Mouse (Mus musculus): ENCODE results near the gene Snap29. TPM values are rescaled to one million over a fixed set of nuclear protein-coding genes. Genes with fewer than 3 reads are reported as not detected.

Gene Snap29
- polyA plus RNA-seq, 1 experiment from 2014 or later, result 8.0 TPM

GRCm38 (mm10) chr16:17406512-17407231 is 886 bp downstream of the Snap29 start:
- peak; percentile 84 for DNase-seq (ENCODE audit: low spot score, missing footprints)
- Histone ChIP-seq H3K27ac (ENCODE audit: low read depth, low read length) (no peak overlapping the region), H3K4me2 (peak overlapping the region; percentile 69), H3K4me3 (ENCODE audit: low read depth, low read length) (peak overlapping the region; percentile 74), H3K27me3 (ENCODE audit: control insufficient read depth, insufficient read depth, low read length) (no peaks in the 10 kb centered on the region), H3K9ac (ENCODE audit: low read length) (peak overlapping the region; percentile 73), H3K4me1 (ENCODE audit: control insufficient read depth, insufficient read depth, low read length) (peaks cover 13% of the 10 kb centered on the region), H3K36me3 (ENCODE audit: control insufficient read depth, insufficient read depth, low read length) (no peaks in the 10 kb centered on the region), H3K9me3 (ENCODE audit: control insufficient read depth, low read length) (no peaks in the 10 kb centered on the region)
- 40% methylated on average over 9 of the region's 9 CpGs for WGBS
- ATAC-seq (ENCODE audit: low FRiP score), result no peak

- no peak overlapping the region for H3K9ac ChIP-seq (ENCODE audit: low read length)
- no peak overlapping the region for H3K27ac ChIP-seq (ENCODE audit: low read depth, low read length)
- no peaks in the 10 kb centered on the region for H3K27me3 ChIP-seq (ENCODE audit: control insufficient read depth, insufficient read depth, low read length)
- no peak overlapping the region for H3K4me3 ChIP-seq (ENCODE audit: low read depth, low read length)
- ATAC-seq (ENCODE audit: low FRiP score) (no peak), DNase-seq (ENCODE audit: low spot score, missing footprints) (no peak)
- no peak overlapping the region for H3K4me2 ChIP-seq
- H3K9me3 ChIP-seq (ENCODE audit: control insufficient read depth, low read length), result no peaks in the 10 kb centered on the region
- H3K36me3 ChIP-seq (ENCODE audit: control insufficient read depth, insufficient read depth, low read length), result no peaks in the 10 kb centered on the region
- H3K4me1 ChIP-seq (ENCODE audit: control insufficient read depth, insufficient read depth, low read length), result peaks cover 13% of the 10 kb centered on the region
- WGBS, result 97% methylated on average over 2 of the region's 2 CpGs
These were observed 3.3 kb downstream of the Snap29 start for GRCm38 (mm10) chr16:17409046-17409445.

- H3K4me2 ChIP-seq, result no peak overlapping the region
- H3K9ac ChIP-seq (ENCODE audit: low read length), result no peak overlapping the region
- H3K27ac ChIP-seq (ENCODE audit: low read depth, low read length), result no peak overlapping the region
- no peak overlapping the region for H3K4me3 ChIP-seq (ENCODE audit: low read depth, low read length)
- H3K27me3 ChIP-seq (ENCODE audit: control insufficient read depth, insufficient read depth, low read length), result no peaks in the 10 kb centered on the region
- peaks cover 6% of the 10 kb centered on the region for H3K4me1 ChIP-seq (ENCODE audit: control insufficient read depth, insufficient read depth, low read length)
- ATAC-seq (ENCODE audit: low FRiP score), result no peak
- WGBS, result 74% methylated on average over 4 of the region's 4 CpGs
- no peaks in the 10 kb centered on the region for H3K36me3 ChIP-seq (ENCODE audit: control insufficient read depth, insufficient read depth, low read length)
- no peaks in the 10 kb centered on the region for H3K9me3 ChIP-seq (ENCODE audit: control insufficient read depth, low read length)
- no peak for DNase-seq (ENCODE audit: low spot score, missing footprints)
These were observed 4.4 kb downstream of the Snap29 start for GRCm38 (mm10) chr16:17410209-17410608.

GRCm38 (mm10) chr16:17423021-17423420 is 17.2 kb downstream of the Snap29 start:
- no peak overlapping the region for H3K9ac ChIP-seq (ENCODE audit: low read length)
- no peak for ATAC-seq (ENCODE audit: low FRiP score)
- no peaks in the 10 kb centered on the region for H3K9me3 ChIP-seq (ENCODE audit: control insufficient read depth, low read length)
- H3K36me3 ChIP-seq (ENCODE audit: control insufficient read depth, insufficient read depth, low read length), result peaks cover 11% of the 10 kb centered on the region; the same call in 1 of the 2 replicates
- H3K4me2 ChIP-seq, result no peak overlapping the region
- no peak for DNase-seq (ENCODE audit: low spot score, missing footprints)
- H3K4me1 ChIP-seq (ENCODE audit: control insufficient read depth, insufficient read depth, low read length), result no peaks in the 10 kb centered on the region
- H3K4me3 ChIP-seq (ENCODE audit: low read depth, low read length), result no peak overlapping the region
- 75% methylated on average over 3 of the region's 3 CpGs for WGBS
- no peaks in the 10 kb centered on the region for H3K27me3 ChIP-seq (ENCODE audit: control insufficient read depth, insufficient read depth, low read length)
- no peak overlapping the region for H3K27ac ChIP-seq (ENCODE audit: low read depth, low read length)

- H3K4me2 ChIP-seq, result no peak overlapping the region
These were observed 26.8 kb downstream of the Snap29 start for GRCm38 (mm10) chr16:17432576-17432975.

GRCm38 (mm10) chr16:17451541-17452372 is 46.0 kb downstream of the Snap29 start, which contains the start of gene Crkl:
TSS of gene Crkl (plus strand) at chr16:17451987.
- ATAC-seq (ENCODE audit: low FRiP score) (peak; percentile 97), DNase-seq (ENCODE audit: low spot score, missing footprints) (peak; percentile 100)
- Histone ChIP-seq H3K4me2 (peak within 1 kb of the TSS; percentile 87), H3K4me3 (ENCODE audit: low read depth, low read length) (peak within 1 kb of the TSS; percentile 97), H3K9me3 (ENCODE audit: control insufficient read depth, low read length) (no peaks in the 10 kb centered on the region), H3K4me1 (ENCODE audit: control insufficient read depth, insufficient read depth, low read length) (peaks cover 14% of the 10 kb centered on the region), H3K27ac (ENCODE audit: low read depth, low read length) (peak within 1 kb of the TSS; percentile 89), H3K36me3 (ENCODE audit: control insufficient read depth, insufficient read depth, low read length) (peaks cover 4% of the 10 kb centered on the region; the same call in 1 of the 2 replicates), H3K9ac (ENCODE audit: low read length) (peak within 1 kb of the TSS; percentile 98), H3K27me3 (ENCODE audit: control insufficient read depth, insufficient read depth, low read length) (no peaks in the 10 kb centered on the region)
- under 1% methylated on average over 62 of the region's 63 CpGs for WGBS

More at GRCm38 (mm10) chr16:17432576-17432975, 26.8 kb downstream of the Snap29 start:
- ATAC-seq (ENCODE audit: low FRiP score) (no peak), DNase-seq (ENCODE audit: low spot score, missing footprints) (no peak)
- Histone ChIP-seq H3K36me3 (ENCODE audit: control insufficient read depth, insufficient read depth, low read length) (no peaks in the 10 kb centered on the region), H3K4me3 (ENCODE audit: low read depth, low read length) (no peak overlapping the region), H3K9ac (ENCODE audit: low read length) (no peak overlapping the region), H3K4me1 (ENCODE audit: control insufficient read depth, insufficient read depth, low read length) (no peaks in the 10 kb centered on the region), H3K27me3 (ENCODE audit: control insufficient read depth, insufficient read depth, low read length) (no peaks in the 10 kb centered on the region), H3K27ac (ENCODE audit: low read depth, low read length) (no peak overlapping the region), H3K9me3 (ENCODE audit: control insufficient read depth, low read length) (no peaks in the 10 kb centered on the region)
- WGBS, result 81% methylated on average over 2 of the region's 2 CpGs

- peak; percentile 56 for ATAC-seq (ENCODE audit: low FRiP score)
- no peak for DNase-seq (ENCODE audit: low spot score, missing footprints)
- whole genome bisulfite sequencing, result 0% methylated on average over 24 of the region's 24 CpGs
- peak overlapping the region; percentile 87 for H3K4me2 ChIP-seq
- no peaks in the 10 kb centered on the region for H3K27me3 ChIP-seq (ENCODE audit: control insufficient read depth, insufficient read depth, low read length)
- H3K9me3 ChIP-seq (ENCODE audit: control insufficient read depth, low read length), result no peaks in the 10 kb centered on the region
- peak overlapping the region; percentile 97 for H3K4me3 ChIP-seq (ENCODE audit: low read depth, low read length)
- peaks cover 14% of the 10 kb centered on the region for H3K4me1 ChIP-seq (ENCODE audit: control insufficient read depth, insufficient read depth, low read length)
- H3K9ac ChIP-seq (ENCODE audit: low read length), result peak overlapping the region; percentile 98
- peaks cover 7% of the 10 kb centered on the region; the same call in 1 of the 2 replicates for H3K36me3 ChIP-seq (ENCODE audit: control insufficient read depth, insufficient read depth, low read length)
- H3K27ac ChIP-seq (ENCODE audit: low read depth, low read length), result peak overlapping the region; percentile 89
These were observed 46.6 kb downstream of the Snap29 start for GRCm38 (mm10) chr16:17452373-17452715.

GRCm38 (mm10) chr16:17456901-17457300 is 51.1 kb downstream of the Snap29 start:
- DNase-seq (ENCODE audit: low spot score, missing footprints) (no peak), ATAC-seq (ENCODE audit: low FRiP score) (no peak)
- H3K9me3 ChIP-seq (ENCODE audit: control insufficient read depth, low read length), result no peaks in the 10 kb centered on the region
- H3K36me3 ChIP-seq (ENCODE audit: control insufficient read depth, insufficient read depth, low read length), result peaks cover 14% of the 10 kb centered on the region
- H3K4me2 ChIP-seq, result no peak overlapping the region
- peaks cover 14% of the 10 kb centered on the region for H3K4me1 ChIP-seq (ENCODE audit: control insufficient read depth, insufficient read depth, low read length)
- H3K27me3 ChIP-seq (ENCODE audit: control insufficient read depth, insufficient read depth, low read length), result no peaks in the 10 kb centered on the region
- no peak overlapping the region for H3K9ac ChIP-seq (ENCODE audit: low read length)
- 93% methylated on average over 1 of the region's 1 CpGs for WGBS
- no peak overlapping the region for H3K4me3 ChIP-seq (ENCODE audit: low read depth, low read length)
- no peak overlapping the region for H3K27ac ChIP-seq (ENCODE audit: low read depth, low read length)

GRCm38 (mm10) chr16:17460254-17460653 is 54.5 kb downstream of the Snap29 start:
- WGBS, result 94% methylated on average over 4 of the region's 4 CpGs
- ATAC-seq (ENCODE audit: low FRiP score), result no peak
- H3K9ac ChIP-seq (ENCODE audit: low read length), result no peak overlapping the region

More at GRCm38 (mm10) chr16:17460254-17460653, 54.5 kb downstream of the Snap29 start:
- no peak overlapping the region for H3K4me3 ChIP-seq (ENCODE audit: low read depth, low read length)
- no peaks in the 10 kb centered on the region for H3K27me3 ChIP-seq (ENCODE audit: control insufficient read depth, insufficient read depth, low read length)
- no peak for DNase-seq (ENCODE audit: low spot score, missing footprints)
- no peak overlapping the region for H3K27ac ChIP-seq (ENCODE audit: low read depth, low read length)
- H3K4me1 ChIP-seq (ENCODE audit: control insufficient read depth, insufficient read depth, low read length), result 0 out of 2 replicates have a peak, but pooled peaks cover under 1% of the 10 kb centered on the region
- H3K9me3 ChIP-seq (ENCODE audit: control insufficient read depth, low read length), result no peaks in the 10 kb centered on the region
- peaks cover 14% of the 10 kb centered on the region for H3K36me3 ChIP-seq (ENCODE audit: control insufficient read depth, insufficient read depth, low read length)
- H3K4me2 ChIP-seq, result no peak overlapping the region

All from midbrain, embryonic 11.5 days (tissue).